Mouse (Mus musculus) layer of hippocampus, postnatal 14 days (tissue): ENCODE measurements at regions not wholly inside any gene's neighbourhood (a gene's known extent, or its start where the extent isn't known, plus 50 kb on each side); places are given as distances from the start of the nearest gene placed in this dataset.

Source experiments
- DNase-seq, 2 experiments: peaks; one replicate each; pipeline ENCODE4 v3.0.0; 2021 to 2022; ENCODE audit warnings: low spot score in 2 of 2, mixed read lengths in 1 of 2

- no peak for DNase-seq
Measured at GRCm38 (mm10) chr3:48911758-48912157, 845.4 kb downstream of the Pcdh18 start.

- DNase-seq: no peak
Measured at GRCm38 (mm10) chr3:48890403-48890802, 866.7 kb downstream of the Pcdh18 start.

- no peak for DNase-seq
Measured at GRCm38 (mm10) chr3:48887885-48888284, 869.2 kb downstream of the Pcdh18 start.

GRCm38 (mm10) chr3:48869527-48869926 is 887.6 kb downstream of the Pcdh18 start:
- peak in 1 of 2 experiments; percentile 37 for DNase-seq

GRCm38 (mm10) chr3:48846049-48846653 is 911.0 kb downstream of the Pcdh18 start:
- peak; percentile 50 to 80 for DNase-seq

GRCm38 (mm10) chr3:48840692-48841091 is 916.4 kb downstream of the Pcdh18 start:
- no peak for DNase-seq

GRCm38 (mm10) chr3:48823360-48823759 is 933.8 kb downstream of the Pcdh18 start:
- DNase-seq: no peak

DNA sequence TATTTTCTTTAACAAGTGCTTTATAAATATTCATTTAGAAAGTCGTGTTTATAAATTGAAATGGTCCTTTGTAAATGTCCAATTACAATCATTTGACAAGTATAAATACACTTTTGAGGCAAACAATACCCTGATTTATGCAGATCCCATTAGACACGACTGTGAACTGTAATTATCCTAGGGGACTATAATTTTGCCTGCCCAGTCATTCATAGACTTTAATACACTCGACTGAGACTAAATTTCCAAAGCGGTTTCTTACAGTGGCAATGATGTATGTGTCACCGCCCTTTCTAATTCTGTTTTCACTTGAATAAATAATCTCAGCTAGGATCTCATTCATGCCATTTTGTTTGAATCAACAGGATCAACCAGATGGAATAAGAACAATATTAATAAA is 952.7 kb downstream of the Pcdh18 start:
- no peak for DNase-seq

- no peak for DNase-seq
Measured at GRCm38 (mm10) chr3:48771709-48772108, 985.4 kb downstream of the Pcdh18 start.
